Mouse (Mus musculus): Measurements from ENCODE around the gene Haao. TPM values are rescaled to one million over a fixed set of nuclear protein-coding genes. Genes with fewer than 3 reads are reported as not detected.

Gene Haao
- 0.54 and 0.79 TPM in 2 replicates for total RNA-seq (2012; rRNA removed)

- H3K4me3 ChIP-seq (ENCODE audit: insufficient read depth in 1 of 2, low read depth in 1 of 2, low read length in 2 of 2, poor library complexity in 1 of 2, severe bottlenecking in 1 of 2), result no peak within 1 kb of the TSS
- no peak for TF ChIP-seq HCFC1 (IDR thresholded peaks at IDR 0.05; ENCODE audit: borderline replicate concordance, insufficient read depth, low read length)
- no peak for TF ChIP-seq CHD2 (IDR thresholded peaks at IDR 0.05; ENCODE audit: low read depth, low read length)
- no peak for TF ChIP-seq ZNF384 (IDR thresholded peaks at IDR 0.05; ENCODE audit: low read depth, low read length)
- TF ChIP-seq ZC3H11A (IDR thresholded peaks at IDR 0.05; ENCODE audit: borderline replicate concordance, low read depth, low read length), result no peak
- TF ChIP-seq MAFK (IDR thresholded peaks at IDR 0.05; ENCODE audit: insufficient read depth, low read depth, low read length), result no peak
These were observed at the start of gene Haao for GRCm38 (mm10) chr17:83847815-83848214. Gene Haao, minus strand, starts transcription at chr17:83847963.

GRCm38 (mm10) chr17:83897361-83897799, 49.6 kb upstream of the Haao start:
- Histone ChIP-seq H3K36me3 (ENCODE audit: control insufficient read depth, insufficient read depth, low read length, poor library complexity, severe bottlenecking) (no peaks in the 10 kb centered on the region), H3K27ac (ENCODE audit: insufficient read depth, low read depth, low read length, poor library complexity, severe bottlenecking) (no peak overlapping the region), H3K4me1 (ENCODE audit: control insufficient read depth in 2 of 2, insufficient read depth in 2 of 2, low read length in 2 of 2, poor library complexity in 1 of 2) (no peaks in the 10 kb centered on the region), H3K9me3 (ENCODE audit: control insufficient read depth, insufficient read depth, low read depth, low read length) (no peaks in the 10 kb centered on the region), H3K4me3 (ENCODE audit: insufficient read depth in 1 of 2, low read depth in 1 of 2, low read length in 2 of 2, poor library complexity in 1 of 2, severe bottlenecking in 1 of 2) (no peak overlapping the region), H3K9ac (ENCODE audit: insufficient read depth, low read depth, low read length, poor library complexity, severe bottlenecking) (no peak overlapping the region)
- no peak for TF ChIP-seq ZNF384 (IDR thresholded peaks at IDR 0.05; ENCODE audit: low read depth, low read length)
- TF ChIP-seq CHD2 (IDR thresholded peaks at IDR 0.05; ENCODE audit: low read depth, low read length), result no peak
- TF ChIP-seq MAFK (IDR thresholded peaks at IDR 0.05; ENCODE audit: insufficient read depth, low read depth, low read length), result no peak
- TF ChIP-seq HCFC1 (IDR thresholded peaks at IDR 0.05; ENCODE audit: borderline replicate concordance, insufficient read depth, low read length), result no peak
- no peak for TF ChIP-seq ZC3H11A (IDR thresholded peaks at IDR 0.05; ENCODE audit: borderline replicate concordance, low read depth, low read length)
- no peak for DNase-seq (ENCODE audit: low read depth, low spot score)
- in situ Hi-C loops (cut with MboI; ENCODE audit: low sequenced_read_pairs in 2 of 2, unreplicated experiment in 2 of 2), result no loop called here

More at GRCm38 (mm10) chr17:83847815-83848214, at the start of gene Haao:
- Histone ChIP-seq H3K4me1 (ENCODE audit: control insufficient read depth in 2 of 2, insufficient read depth in 2 of 2, low read length in 2 of 2, poor library complexity in 1 of 2) (peaks cover 2 to 15% of the 10 kb centered on the region in 2 experiments; a peak in 3 of 4 replicates), H3K27ac (ENCODE audit: insufficient read depth, low read depth, low read length, poor library complexity, severe bottlenecking) (no peak within 1 kb of the TSS), H3K9me3 (ENCODE audit: control insufficient read depth, insufficient read depth, low read depth, low read length) (no peaks in the 10 kb centered on the region), H3K9ac (ENCODE audit: insufficient read depth, low read depth, low read length, poor library complexity, severe bottlenecking) (no peak within 1 kb of the TSS), H3K36me3 (ENCODE audit: control insufficient read depth, insufficient read depth, low read length, poor library complexity, severe bottlenecking) (no peaks in the 10 kb centered on the region)
- no peak for DNase-seq (ENCODE audit: low read depth, low spot score)
- in situ Hi-C loops (cut with MboI; ENCODE audit: low sequenced_read_pairs in 2 of 2, unreplicated experiment in 2 of 2), result loop anchor here in 1 of 2 experiments (25.0 kb wide), 1 partner anchor 561 kb away; no protein-coding TSS in a partner anchor

- no peak overlapping the region for H3K9ac ChIP-seq (ENCODE audit: insufficient read depth, low read depth, low read length, poor library complexity, severe bottlenecking)
- peak; percentile 56 for DNase-seq (ENCODE audit: low read depth, low spot score)
- no peaks in the 10 kb centered on the region for H3K4me1 ChIP-seq (ENCODE audit: control insufficient read depth in 2 of 2, insufficient read depth in 2 of 2, low read length in 2 of 2, poor library complexity in 1 of 2)
- no peak for TF ChIP-seq ZNF384 (IDR thresholded peaks at IDR 0.05; ENCODE audit: low read depth, low read length)
- TF ChIP-seq CHD2 (IDR thresholded peaks at IDR 0.05; ENCODE audit: low read depth, low read length), result no peak
- no peak for TF ChIP-seq HCFC1 (IDR thresholded peaks at IDR 0.05; ENCODE audit: borderline replicate concordance, insufficient read depth, low read length)
- TF ChIP-seq ZC3H11A (IDR thresholded peaks at IDR 0.05; ENCODE audit: borderline replicate concordance, low read depth, low read length), result 0 out of 2 replicates have a peak, but pooled peaks have one; percentile 39
- no peak overlapping the region for H3K4me3 ChIP-seq (ENCODE audit: insufficient read depth in 1 of 2, low read depth in 1 of 2, low read length in 2 of 2, poor library complexity in 1 of 2, severe bottlenecking in 1 of 2)
- in situ Hi-C loops (cut with MboI; ENCODE audit: low sequenced_read_pairs in 2 of 2, unreplicated experiment in 2 of 2), result no loop called here
- H3K27ac ChIP-seq (ENCODE audit: insufficient read depth, low read depth, low read length, poor library complexity, severe bottlenecking), result no peak overlapping the region
- H3K9me3 ChIP-seq (ENCODE audit: control insufficient read depth, insufficient read depth, low read depth, low read length), result no peaks in the 10 kb centered on the region
- H3K36me3 ChIP-seq (ENCODE audit: control insufficient read depth, insufficient read depth, low read length, poor library complexity, severe bottlenecking), result no peaks in the 10 kb centered on the region
These were observed 49.0 kb upstream of the Haao start for GRCm38 (mm10) chr17:83896723-83897122.

GRCm38 (mm10) chr17:83895321-83895770, 47.6 kb upstream of the Haao start:
- in situ Hi-C loops (cut with MboI; ENCODE audit: low sequenced_read_pairs in 2 of 2, unreplicated experiment in 2 of 2), result no loop called here
- Histone ChIP-seq H3K9me3 (ENCODE audit: control insufficient read depth, insufficient read depth, low read depth, low read length) (no peaks in the 10 kb centered on the region), H3K36me3 (ENCODE audit: control insufficient read depth, insufficient read depth, low read length, poor library complexity, severe bottlenecking) (no peaks in the 10 kb centered on the region), H3K4me1 (ENCODE audit: control insufficient read depth in 2 of 2, insufficient read depth in 2 of 2, low read length in 2 of 2, poor library complexity in 1 of 2) (no peaks in the 10 kb centered on the region), H3K4me3 (ENCODE audit: insufficient read depth in 1 of 2, low read depth in 1 of 2, low read length in 2 of 2, poor library complexity in 1 of 2, severe bottlenecking in 1 of 2) (no peak overlapping the region), H3K27ac (ENCODE audit: insufficient read depth, low read depth, low read length, poor library complexity, severe bottlenecking) (no peak overlapping the region), H3K9ac (ENCODE audit: insufficient read depth, low read depth, low read length, poor library complexity, severe bottlenecking) (no peak overlapping the region)
- DNase-seq (ENCODE audit: low read depth, low spot score), result no peak
- no peak for TF ChIP-seq HCFC1 (IDR thresholded peaks at IDR 0.05; ENCODE audit: borderline replicate concordance, insufficient read depth, low read length)
- no peak for TF ChIP-seq ZNF384 (IDR thresholded peaks at IDR 0.05; ENCODE audit: low read depth, low read length)
- no peak for TF ChIP-seq ZC3H11A (IDR thresholded peaks at IDR 0.05; ENCODE audit: borderline replicate concordance, low read depth, low read length)
- TF ChIP-seq CHD2 (IDR thresholded peaks at IDR 0.05; ENCODE audit: low read depth, low read length), result no peak
- TF ChIP-seq MAFK (IDR thresholded peaks at IDR 0.05; ENCODE audit: insufficient read depth, low read depth, low read length), result no peak
